Mouse (Mus musculus) myocyte (in vitro differentiated cells): ENCODE measurements at regions not wholly inside any gene's neighbourhood (a gene's known extent, or its start where the extent isn't known, plus 50 kb on each side); places are given as distances from the start of the nearest gene placed in this dataset.

Experiments used
- H3K27me3 ChIP-seq: one replicate; pipeline ENCODE4 v1.6.1; 2011; ENCODE audit not compliant: control insufficient read depth, insufficient read depth, insufficient read length
- H3K36me3 ChIP-seq: one replicate; pipeline ENCODE4 v1.6.1; 2011; ENCODE audit not compliant: control insufficient read depth, insufficient read depth
- H3K4me2 ChIP-seq: one replicate; pipeline ENCODE4 v1.6.1; 2011; ENCODE audit warnings: low read depth, control low read depth
- H3K4me3 ChIP-seq: one replicate; pipeline ENCODE4 v1.5.1; 2011; ENCODE audit warnings: mild to moderate bottlenecking, control low read depth, moderate library complexity
- H3K79me2 ChIP-seq: one replicate; pipeline ENCODE4 v1.6.1; 2011; ENCODE audit not compliant: control insufficient read depth, insufficient read depth
- H3ac ChIP-seq: one replicate; pipeline ENCODE4 v1.6.1; 2011; ENCODE audit not compliant: control insufficient read depth, insufficient read length
- CEBPB ChIP-seq: IDR thresholded peaks from 2 replicates; pipeline ENCODE4 v1.6.1; 2011; ENCODE audit warnings: mild to moderate bottlenecking, moderate library complexity; ENCODE audit not compliant: poor library complexity, insufficient read depth, severe bottlenecking
- E2F4 ChIP-seq: IDR thresholded peaks from one replicate; pipeline ENCODE4 v1.6.1; 2011; ENCODE audit warnings: mild to moderate bottlenecking, control low read depth, moderate library complexity; ENCODE audit not compliant: insufficient read depth
- MAX ChIP-seq: IDR thresholded peaks from one replicate; pipeline ENCODE4 v1.6.1; 2011; ENCODE audit warnings: low read depth, mild to moderate bottlenecking, control low read depth
- MYOD1 ChIP-seq, 3 experiments: IDR thresholded peaks; one replicate each; pipeline ENCODE4 v1.6.1; 2011; ENCODE audit warnings: control low read depth in 2 of 3, low read depth in 2 of 3, mild to moderate bottlenecking in 2 of 3, moderate library complexity in 1 of 3; ENCODE audit not compliant: insufficient read length in 2 of 3, control insufficient read depth in 1 of 3
- MYOG ChIP-seq, 3 experiments: IDR thresholded peaks; one replicate each; pipeline ENCODE4 v1.6.1; 2011; ENCODE audit warnings: control low read depth in 2 of 3, low read depth in 2 of 3, mild to moderate bottlenecking in 2 of 3; ENCODE audit not compliant: insufficient read length in 2 of 3, control insufficient read depth in 1 of 3, insufficient read depth in 1 of 3
- POLR2A ChIP-seq: IDR thresholded peaks from one replicate; pipeline ENCODE4 v1.6.1; 2011; ENCODE audit warnings: low read depth, mild to moderate bottlenecking, control low read depth, moderate library complexity; ENCODE audit not compliant: insufficient read length
- POLR2AphosphoS2 ChIP-seq: IDR thresholded peaks from one replicate; pipeline ENCODE4 v1.6.1; 2011; ENCODE audit warnings: low read depth, control low read depth; ENCODE audit not compliant: insufficient read length
- REST ChIP-seq: IDR thresholded peaks from one replicate; pipeline ENCODE4 v1.6.1; 2011; ENCODE audit warnings: mild to moderate bottlenecking, control low read depth, moderate library complexity; ENCODE audit not compliant: insufficient read depth, insufficient read length
- SRF ChIP-seq: IDR thresholded peaks from one replicate; pipeline ENCODE4 v1.6.1; 2011; ENCODE audit warnings: low read depth; ENCODE audit not compliant: control insufficient read depth, insufficient read length
- TCF12 ChIP-seq: IDR thresholded peaks from one replicate; pipeline ENCODE4 v1.6.1; 2011; ENCODE audit warnings: mild to moderate bottlenecking, control low read depth; ENCODE audit not compliant: poor library complexity, insufficient read depth, severe bottlenecking
- TCF3 ChIP-seq: IDR thresholded peaks from one replicate; pipeline ENCODE4 v1.6.1; 2011; ENCODE audit warnings: low read depth, control low read depth; ENCODE audit not compliant: insufficient read length
- USF1 ChIP-seq: IDR thresholded peaks from one replicate; pipeline ENCODE4 v1.6.1; 2011; ENCODE audit warnings: low read depth, mild to moderate bottlenecking, control low read depth, moderate library complexity

DNA sequence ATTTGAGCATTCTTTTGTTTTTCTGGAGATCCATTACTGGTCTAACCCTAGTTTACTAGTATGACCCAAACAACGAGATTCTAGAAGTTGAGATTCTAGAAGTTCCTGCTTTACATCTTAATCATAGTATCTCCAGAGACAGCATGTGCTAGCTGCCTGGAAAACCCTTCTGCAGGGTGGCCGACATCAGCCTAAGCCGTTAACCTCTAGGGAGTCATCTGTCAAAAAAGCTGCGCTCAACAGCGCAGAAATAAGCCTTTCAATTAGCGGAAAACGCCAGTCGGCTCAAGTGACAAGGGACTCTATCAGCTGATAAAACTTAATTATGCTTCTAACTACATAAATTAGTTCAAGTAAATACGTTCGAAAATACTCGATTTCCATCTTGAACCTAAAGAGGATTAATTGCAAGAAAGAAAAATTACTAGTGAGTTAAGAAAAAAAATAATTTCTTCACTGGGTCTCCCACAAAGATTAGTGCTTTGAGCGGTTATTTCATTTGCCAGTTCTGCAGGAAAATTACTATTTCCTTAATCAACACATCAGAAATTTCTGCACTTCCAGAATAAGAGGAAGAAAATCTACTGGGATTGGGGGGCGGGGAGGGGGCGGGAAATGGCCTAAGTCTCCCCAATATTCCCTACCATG, 53.0 kb upstream of the Chd2 start:
- peak overlapping the region; percentile 100 for H3K4me2 ChIP-seq
- peak overlapping the region; percentile 22 for H3K4me3 ChIP-seq
- no peaks in the 10 kb centered on the region for H3K79me2 ChIP-seq
- H3ac ChIP-seq: no peak overlapping the region
- H3K36me3 ChIP-seq: no peaks in the 10 kb centered on the region
- H3K27me3 ChIP-seq: no peaks in the 10 kb centered on the region
- TF ChIP-seq TCF3: no peak
- TF ChIP-seq REST: no peak
- no peak for TF ChIP-seq POLR2AphosphoS2
- no peak for TF ChIP-seq USF1
- TF ChIP-seq TCF12: no peak
- no peak for TF ChIP-seq MAX
- no peak for TF ChIP-seq SRF
- no peak for TF ChIP-seq MYOG (IDR thresholded peaks at IDR 0.05; ENCODE audit: control insufficient read depth in 1 of 3, insufficient read depth in 1 of 3, insufficient read length in 2 of 3, low read depth in 2 of 3)
- TF ChIP-seq MYOD1 (IDR thresholded peaks at IDR 0.05; ENCODE audit: control insufficient read depth in 1 of 3, insufficient read length in 2 of 3, low read depth in 2 of 3): no peak
- no peak for TF ChIP-seq CEBPB
- no peak for TF ChIP-seq E2F4
- no peak for TF ChIP-seq POLR2A

- H3K4me3 ChIP-seq: peak overlapping the region; percentile 22
- H3K79me2 ChIP-seq: no peaks in the 10 kb centered on the region
- no peaks in the 10 kb centered on the region for H3K36me3 ChIP-seq
- H3K27me3 ChIP-seq: no peaks in the 10 kb centered on the region
- no peak for TF ChIP-seq POLR2A
- TF ChIP-seq POLR2AphosphoS2: no peak
- TF ChIP-seq TCF12: no peak
- no peak for TF ChIP-seq SRF
- TF ChIP-seq E2F4: no peak
- TF ChIP-seq MAX: no peak
- TF ChIP-seq MYOD1 (IDR thresholded peaks at IDR 0.05; ENCODE audit: control insufficient read depth in 1 of 3, insufficient read length in 2 of 3, low read depth in 2 of 3): no peak
- no peak for TF ChIP-seq USF1
- TF ChIP-seq MYOG (IDR thresholded peaks at IDR 0.05; ENCODE audit: control insufficient read depth in 1 of 3, insufficient read depth in 1 of 3, insufficient read length in 2 of 3, low read depth in 2 of 3): no peak
- no peak for TF ChIP-seq REST
- no peak for TF ChIP-seq TCF3
- no peak for TF ChIP-seq CEBPB
- H3K4me2 ChIP-seq: peak overlapping the region; percentile 67
- H3ac ChIP-seq: no peak overlapping the region
Measured at GRCm38 (mm10) chr7:73593645-73594385, 52.2 kb upstream of the Chd2 start.

GRCm38 (mm10) chr7:73592857-73593256, 51.2 kb upstream of the Chd2 start:
- Histone ChIP-seq H3K4me3 (no peak overlapping the region), H3K79me2 (no peaks in the 10 kb centered on the region), H3K36me3 (no peaks in the 10 kb centered on the region), H3ac (no peak overlapping the region), H3K4me2 (no peak overlapping the region), H3K27me3 (no peaks in the 10 kb centered on the region)
- no peak for TF ChIP-seq TCF12
- TF ChIP-seq E2F4: no peak
- no peak for TF ChIP-seq REST
- TF ChIP-seq CEBPB: no peak
- no peak for TF ChIP-seq POLR2AphosphoS2
- no peak for TF ChIP-seq MAX
- TF ChIP-seq MYOG (IDR thresholded peaks at IDR 0.05; ENCODE audit: control insufficient read depth in 1 of 3, insufficient read depth in 1 of 3, insufficient read length in 2 of 3, low read depth in 2 of 3): no peak
